Mouse (Mus musculus) megakaryocyte, embryonic 14.5 days (primary cell): ENCODE data around the gene L3mbtl4.

Experiments
- FLI1 ChIP-seq: IDR thresholded peaks from 2 replicates; pipeline ENCODE4 v1.6.1; 2012; ENCODE audit warnings: low read length, inconsistent platforms, mixed read lengths
- GATA1 ChIP-seq: IDR thresholded peaks from 3 replicates; pipeline ENCODE4 v1.6.1; 2012; ENCODE audit warnings: mixed read lengths, low read length, inconsistent platforms, borderline replicate concordance

- TF ChIP-seq GATA1 (no peak), FLI1 (no peak)
These were observed 484.8 kb downstream of the L3mbtl4 start for GRCm38 (mm10) chr17:68758428-68758827.
